Mouse (Mus musculus): ENCODE results near the gene Xrn1.
A peak's percentile ranks its signal among the peaks of the same experiment; 100 is the strongest.
"Not testable (repeated sequence)": the region's sequence is repeated elsewhere in the genome, so short reads cannot be mapped to it uniquely, and the experiment has no call there.

The Xrn1 gene

DNA sequence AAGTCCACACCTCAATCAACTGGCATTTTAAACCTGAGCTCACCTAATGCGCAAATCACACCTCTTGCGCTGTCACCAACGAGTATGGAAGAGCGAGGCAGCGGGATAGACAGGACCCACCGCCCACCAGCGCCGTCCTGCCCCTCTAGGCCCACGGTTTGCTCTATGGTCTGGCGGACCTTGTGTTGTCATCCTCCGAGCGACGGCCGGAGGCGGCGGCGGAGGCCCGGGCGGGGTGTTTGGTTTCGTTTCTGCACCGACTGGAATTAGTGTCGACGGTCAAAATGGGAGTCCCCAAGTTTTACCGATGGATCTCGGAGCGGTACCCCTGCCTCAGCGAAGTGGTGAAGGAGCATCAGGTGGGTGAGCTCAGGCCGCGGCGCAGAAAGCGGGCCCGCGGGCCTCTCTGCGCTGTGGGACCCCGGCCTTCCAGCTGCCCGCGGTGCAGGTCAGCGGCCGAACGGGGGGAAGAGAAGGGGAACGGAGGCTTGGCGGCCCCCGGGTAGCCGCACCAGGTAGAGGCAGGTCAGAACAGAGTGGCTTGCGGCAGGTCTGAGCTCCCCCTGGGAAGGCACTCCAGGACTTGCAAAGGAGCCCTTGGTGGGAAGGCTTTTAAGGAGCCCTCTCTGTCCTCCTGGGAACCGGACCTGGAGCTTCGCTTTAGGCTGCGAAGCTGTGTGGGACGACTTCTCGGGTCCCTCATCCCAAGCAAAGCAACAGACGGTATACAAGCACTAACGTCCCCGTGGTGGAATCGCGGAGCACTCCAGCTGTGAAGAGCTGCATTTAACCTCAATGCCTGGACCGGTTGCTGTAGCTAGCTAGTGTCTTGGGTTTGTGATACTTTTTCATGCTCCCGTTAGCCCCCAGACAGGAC is at the start of gene Xrn1:
TSS of gene Xrn1 (plus strand) at position 176 of the 877 bp plus-strand sequence.
- peak; percentile 91 for DNase-seq

GRCm38 (mm10) chr9:95932855-95933254 is 21.7 kb upstream of the Xrn1 start:
- DNase-seq = no peak

DNA sequence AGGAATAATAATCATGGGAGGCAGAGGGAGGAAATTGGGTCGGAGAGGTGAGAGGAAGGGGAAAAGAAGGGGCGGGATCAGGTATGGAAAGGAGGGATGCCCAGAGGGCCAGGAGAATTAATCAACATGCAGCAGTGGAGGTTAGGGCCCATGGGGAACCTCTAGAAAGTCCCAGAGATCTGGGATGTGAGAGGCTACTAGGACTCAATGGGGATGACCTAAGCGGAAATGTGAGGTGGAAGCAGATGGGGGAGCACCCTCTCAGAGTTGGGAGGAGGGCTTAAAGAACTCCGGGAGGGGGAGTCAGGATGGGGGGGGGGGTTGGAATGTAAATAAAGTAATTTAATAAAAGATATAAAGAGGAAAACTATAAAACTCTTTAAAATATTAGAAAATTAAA is 902 bp upstream of the Xrn1 start:
- DNase-seq = no peak

DNA sequence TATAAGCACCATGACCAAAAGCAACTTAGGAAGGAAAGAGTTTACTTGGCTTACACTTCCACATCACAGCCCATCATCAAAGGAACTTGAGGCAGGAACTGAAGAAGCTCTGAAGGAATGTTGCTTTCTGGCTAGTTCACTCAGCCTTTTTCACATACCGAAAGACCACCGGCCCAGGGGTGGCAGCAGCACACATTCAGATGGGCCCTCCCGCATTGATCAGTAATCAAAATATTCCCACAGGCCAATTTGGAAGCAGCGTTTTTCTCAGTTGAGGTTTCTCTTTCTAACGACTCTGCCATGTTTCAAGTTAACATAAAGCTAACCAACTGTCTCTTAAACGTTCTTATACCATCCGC is 355 bp upstream of the Xrn1 start:
- peak; percentile 6 for DNase-seq

DNA sequence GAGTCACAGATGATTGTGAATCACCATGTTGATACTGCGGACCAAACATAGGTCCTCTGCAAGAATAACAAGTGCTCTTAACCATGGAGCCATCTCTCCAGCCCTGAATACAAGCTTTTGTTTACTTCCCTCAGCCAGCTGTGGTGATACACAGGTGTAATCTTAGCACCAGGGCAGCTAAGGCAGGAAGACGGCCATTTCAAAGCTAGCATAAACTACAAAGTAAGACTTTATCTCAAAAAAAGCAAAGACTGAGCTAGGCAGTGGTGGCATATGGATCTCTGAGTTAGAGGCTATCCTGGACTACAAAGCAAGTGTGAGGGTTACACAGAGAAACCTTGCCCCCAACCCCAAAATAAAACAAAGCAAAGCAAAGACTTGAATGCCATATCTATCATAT is 3.1 kb downstream of the Xrn1 start:
- DNase-seq = no peak

DNA sequence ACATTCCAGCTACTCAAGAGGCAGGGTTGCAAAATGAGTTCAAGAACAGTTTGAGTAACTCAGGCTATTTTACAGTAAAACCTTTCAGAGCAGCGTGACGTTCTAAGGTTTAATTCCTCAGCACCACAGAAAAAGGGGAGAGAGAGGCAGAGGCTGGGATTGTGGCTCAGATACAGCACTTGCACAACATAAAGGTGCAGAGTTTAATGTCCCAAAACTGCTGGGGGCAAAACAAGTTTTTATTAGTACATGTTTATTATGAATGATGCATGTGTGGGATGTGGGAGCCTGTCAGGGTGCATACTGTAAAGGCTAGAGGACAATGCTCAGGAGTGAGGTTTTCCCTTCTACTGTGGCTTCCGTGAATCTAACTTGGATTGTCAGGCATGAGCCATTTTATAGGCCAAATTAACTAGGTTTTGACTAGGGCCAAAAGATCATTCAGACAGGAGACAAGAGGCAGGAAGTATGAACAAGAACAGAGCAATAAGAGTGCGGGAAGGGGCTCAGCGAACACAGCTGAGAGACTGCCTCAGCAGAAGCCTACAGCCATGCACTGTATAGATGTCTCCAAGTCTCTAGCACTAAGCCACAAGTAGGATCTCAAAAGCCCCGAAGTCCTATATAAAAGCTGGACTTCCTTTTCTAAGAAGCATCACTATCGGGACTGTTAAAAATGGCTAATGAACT is 3.6 kb downstream of the Xrn1 start:
- no peak for DNase-seq

DNA sequence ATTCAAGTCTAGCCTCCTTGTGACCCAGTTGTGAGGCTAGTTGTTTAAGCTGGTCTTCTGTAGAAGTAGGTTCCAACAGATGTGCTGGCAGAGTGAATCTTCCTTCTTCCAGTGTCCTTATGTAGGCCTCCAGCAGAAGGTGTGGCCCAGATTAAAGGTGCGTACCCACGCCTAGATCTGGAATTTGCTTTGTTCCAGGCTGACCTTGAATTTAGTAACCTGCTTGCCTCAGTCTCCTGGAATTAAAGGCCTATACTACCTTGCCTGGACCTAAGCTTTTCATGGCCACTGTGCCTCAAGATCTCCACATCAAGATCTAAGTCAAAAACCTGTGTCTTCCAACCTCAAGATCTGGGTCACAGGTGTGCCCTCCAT is 4.2 kb downstream of the Xrn1 start:
- DNase-seq = not testable (repeated sequence)

DNA sequence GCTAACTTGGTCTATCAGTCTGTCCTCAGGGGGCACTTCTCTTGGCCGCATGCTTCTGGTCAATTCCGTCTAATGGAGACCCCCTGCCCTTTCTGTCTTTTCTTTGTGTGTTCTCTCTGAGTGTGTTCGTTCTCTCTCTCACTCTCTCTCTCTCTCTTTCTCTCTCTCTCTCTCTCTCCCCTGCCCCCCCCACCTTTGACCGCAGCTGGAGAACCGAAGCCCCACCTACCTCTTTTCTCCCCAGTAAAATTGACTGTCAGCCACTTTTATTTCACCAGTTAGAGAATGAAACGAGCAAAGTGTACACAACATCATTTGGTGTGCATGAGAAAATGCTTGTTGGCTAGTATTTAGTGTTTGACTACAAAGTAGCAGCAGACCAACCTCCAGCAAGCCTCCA is 4.7 kb downstream of the Xrn1 start:
- no peak for DNase-seq

GRCm38 (mm10) chr9:95959732-95960428 is 5.3 kb downstream of the Xrn1 start:
- DNase-seq = no peak

DNA sequence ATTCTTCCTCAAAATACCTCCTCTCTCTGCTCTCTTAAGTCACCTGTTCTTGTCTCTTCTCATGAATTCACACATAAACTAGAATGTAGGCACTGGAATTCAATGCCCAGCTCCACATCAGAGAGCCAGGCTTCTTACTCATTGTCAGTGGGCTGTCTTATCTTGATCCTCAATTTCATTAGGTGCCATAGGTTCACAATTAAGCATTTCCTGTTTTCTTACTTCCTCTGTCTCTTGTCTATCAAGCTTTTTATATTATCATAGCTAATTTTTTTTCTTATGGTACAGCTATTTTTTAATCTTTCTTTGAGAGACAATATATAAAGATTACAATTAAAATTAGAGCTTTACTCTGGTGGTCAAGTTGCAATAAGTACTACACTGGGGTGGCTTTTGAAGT is 6.5 kb downstream of the Xrn1 start:
- no peak for DNase-seq

- no peak for DNase-seq
Observed at GRCm38 (mm10) chr9:95964037-95964436, 9.5 kb downstream of the Xrn1 start.

- DNase-seq = no peak
Observed at GRCm38 (mm10) chr9:95978279-95978678, 23.7 kb downstream of the Xrn1 start.

GRCm38 (mm10) chr9:95979896-95980295 is 25.3 kb downstream of the Xrn1 start:
- DNase-seq = no peak

- no peak for DNase-seq
Observed at GRCm38 (mm10) chr9:95992255-95992654, 37.7 kb downstream of the Xrn1 start.

DNA sequence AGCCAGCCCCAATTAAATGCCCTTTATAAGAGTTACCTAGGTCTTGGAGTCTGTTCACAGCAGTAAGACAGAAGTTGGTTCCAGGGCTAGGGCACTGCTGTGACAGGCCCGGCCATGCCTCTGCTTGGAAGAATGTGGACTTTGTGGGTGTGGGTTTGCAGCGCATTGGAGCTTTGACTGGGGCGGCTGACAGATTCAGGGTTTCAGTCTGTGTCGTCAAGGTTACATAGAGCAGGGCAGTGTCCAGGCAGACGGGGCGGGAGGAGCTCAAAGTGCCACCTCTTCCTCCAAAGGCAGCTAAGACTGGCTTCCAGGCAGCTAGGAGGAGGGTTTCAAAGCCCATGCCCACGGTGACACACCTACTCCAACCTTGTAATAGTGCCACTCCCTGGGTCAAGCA is 49.9 kb downstream of the Xrn1 start:
- DNase-seq = no peak

- no peak for DNase-seq
Observed at GRCm38 (mm10) chr9:96010664-96011063, 56.1 kb downstream of the Xrn1 start.

- DNase-seq = no peak
Observed at GRCm38 (mm10) chr9:96023921-96024320, 69.4 kb downstream of the Xrn1 start.

DNA sequence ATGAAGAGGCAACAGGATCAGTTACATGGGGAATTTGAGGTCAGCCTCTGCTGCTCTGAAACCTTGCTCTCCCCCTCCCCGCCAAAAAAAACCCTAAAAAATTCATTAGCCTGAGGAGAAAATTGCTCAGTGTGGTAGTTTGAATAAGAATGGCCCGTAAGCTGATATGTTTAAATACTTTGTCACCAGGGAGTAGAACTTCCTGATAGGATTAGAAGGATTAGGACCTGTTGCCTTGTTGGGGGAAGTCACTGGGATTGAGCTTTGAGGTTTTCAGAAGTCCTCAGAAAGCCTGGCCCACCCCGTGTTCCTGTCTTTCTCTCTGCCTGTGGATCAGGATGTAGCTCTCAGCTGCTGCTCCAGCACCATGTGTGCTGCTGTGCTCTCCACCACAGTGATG is 73.4 kb downstream of the Xrn1 start:
- no peak for DNase-seq

- DNase-seq = peak; percentile 14
Observed at GRCm38 (mm10) chr9:96028818-96029217, 74.3 kb downstream of the Xrn1 start.

DNA sequence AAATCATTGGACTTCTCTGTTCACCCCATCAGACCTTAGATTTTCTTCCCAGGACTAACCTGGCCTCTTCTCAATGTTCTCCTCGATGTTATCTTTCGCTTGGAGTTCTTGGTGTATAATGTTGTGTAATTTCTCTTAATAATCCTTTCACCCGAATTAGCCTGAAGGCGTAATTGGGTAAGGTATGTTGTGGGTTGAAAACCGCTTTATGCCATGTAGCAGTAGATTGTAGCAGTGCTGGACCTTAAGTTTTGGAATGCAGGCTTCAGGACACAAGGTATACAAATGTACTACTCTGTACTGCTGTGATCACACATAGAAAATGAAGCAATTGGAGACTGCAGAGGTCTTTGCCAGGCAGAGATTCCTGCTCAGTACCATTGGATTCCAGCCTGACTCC is 75.3 kb downstream of the Xrn1 start:
- no peak for DNase-seq

DNA sequence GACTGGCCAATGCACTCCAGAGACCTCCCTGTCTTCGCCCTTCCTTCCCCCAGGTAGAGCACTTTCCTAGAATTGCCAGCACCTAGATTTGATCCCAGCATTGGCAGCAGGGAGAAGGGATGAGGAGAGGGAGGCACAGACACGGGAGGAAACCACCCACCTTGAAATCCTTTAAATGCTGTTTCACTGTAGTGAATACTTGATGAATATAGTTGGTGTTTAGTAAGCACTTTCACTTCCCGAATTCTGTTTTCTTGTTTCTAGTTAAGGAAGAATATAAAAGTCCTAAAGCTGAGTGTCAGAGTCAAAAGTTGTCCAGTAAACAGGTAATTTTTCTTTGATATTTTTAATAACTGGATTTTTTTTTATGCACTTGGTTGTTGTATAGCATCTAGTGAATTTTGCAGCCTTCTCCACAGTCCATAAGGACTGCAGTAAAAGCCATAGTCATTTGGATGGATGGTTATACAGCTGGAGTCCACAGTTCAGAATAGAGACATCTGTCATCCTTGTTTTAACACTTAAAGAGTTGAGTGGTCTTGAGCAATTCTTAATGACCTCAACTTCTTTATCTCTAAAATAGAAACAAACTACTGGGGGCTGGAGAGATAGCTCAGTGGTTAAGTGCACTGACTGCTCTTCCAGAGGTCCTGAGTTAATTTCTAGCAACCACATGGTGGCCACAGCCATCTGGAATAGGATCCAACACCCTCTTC is 81.0 kb downstream of the Xrn1 start:
- DNase-seq = no peak

DNA sequence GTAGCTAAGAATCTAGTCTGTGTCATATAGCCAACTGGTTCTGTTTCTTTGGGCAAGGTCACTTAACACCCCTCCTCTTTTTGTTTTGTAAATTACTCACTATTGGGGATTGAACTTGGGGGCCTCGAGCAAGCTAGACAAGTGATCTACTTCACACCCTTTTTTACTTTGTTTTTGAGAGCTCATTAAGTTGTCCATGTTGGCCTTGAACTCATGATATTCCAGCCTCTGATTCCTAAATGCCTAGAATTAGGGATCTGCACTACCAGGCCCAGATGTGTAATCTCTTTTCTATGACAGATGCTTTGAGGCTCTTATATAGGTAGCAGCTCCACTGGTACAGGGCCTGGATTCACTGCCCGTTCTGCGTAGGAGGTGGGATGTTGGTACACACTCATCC is 89.7 kb downstream of the Xrn1 start:
- DNase-seq = no peak

DNA sequence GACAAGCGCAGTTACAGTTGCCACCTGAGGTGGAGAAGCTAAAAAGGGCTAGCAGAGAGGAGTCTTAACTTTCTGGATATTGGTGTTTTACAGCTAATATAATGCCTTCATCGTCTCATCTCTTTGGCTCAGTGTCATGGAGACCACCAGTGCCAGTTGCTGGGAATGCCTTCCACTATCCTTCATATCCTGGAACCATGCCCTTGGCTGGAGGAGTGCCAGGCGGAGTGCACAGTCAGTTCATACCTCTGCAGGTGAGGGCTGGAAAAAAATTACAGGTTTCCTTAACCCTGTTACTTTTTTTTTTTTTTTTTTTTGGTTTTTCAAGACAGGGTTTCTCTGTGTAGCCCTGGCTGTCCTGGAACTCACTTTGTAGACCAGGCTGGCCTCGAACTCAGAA is 96.9 kb downstream of the Xrn1 start:
- DNase-seq = peak; percentile 10

All from right cerebral cortex, postnatal 14 days (tissue).